Mouse (Mus musculus) embryonic facial prominence, embryonic 12.5 days (tissue): Measurements from ENCODE around the gene Nr4a1. TPM values are rescaled to one million over a fixed set of nuclear protein-coding genes. Genes with fewer than 3 reads are reported as not detected.
A peak's percentile ranks its signal among the peaks of the same experiment; 100 is the strongest.

Experiments
- ATAC-seq: fragments of 200-750 bp; cut with Nextera tagmentation; 2 replicates; pipeline ENCODE4 v1.8.0; 2017; ENCODE audit not compliant: insufficient number of reproducible peaks, insufficient read depth, low FRiP score, low TSS enrichment
- H3K27ac ChIP-seq: fragments of 300-500 bp; sonication (generic); 2 replicates; pipeline ENCODE4 v1.5.1; 2016; ENCODE audit warnings: mild to moderate bottlenecking
- H3K27me3 ChIP-seq: fragments of 300-500 bp; sonication (generic); 2 replicates; pipeline ENCODE4 v1.6.1; 2016; ENCODE audit warnings: mild to moderate bottlenecking, moderate library complexity
- H3K36me3 ChIP-seq: fragments of 300-500 bp; sonication (generic); 2 replicates; pipeline ENCODE4 v1.6.1; 2016; ENCODE audit warnings: mild to moderate bottlenecking
- H3K4me1 ChIP-seq: fragments of 300-500 bp; sonication (generic); 2 replicates; pipeline ENCODE4 v1.6.1; 2016
- H3K4me2 ChIP-seq: fragments of 300-500 bp; sonication (generic); replicated peaks from 2 replicates; pipeline ENCODE4 v1.6.1; 2016; ENCODE audit warnings: mild to moderate bottlenecking, moderate library complexity
- H3K4me3 ChIP-seq: fragments of 300-500 bp; sonication (generic); 2 replicates; pipeline ENCODE4 v1.5.1; 2016; ENCODE audit warnings: mild to moderate bottlenecking
- H3K9ac ChIP-seq: fragments of 300-500 bp; sonication (generic); 2 replicates; pipeline ENCODE4 v1.6.1; 2016; ENCODE audit warnings: mild to moderate bottlenecking, moderate library complexity
- H3K9me3 ChIP-seq: fragments of 300-500 bp; sonication (generic); 2 replicates; pipeline ENCODE4 v1.6.1; 2016; ENCODE audit warnings: mild to moderate bottlenecking, moderate library complexity
- WGBS: fragments of 180-500 bp; shearing (Covaris S2); methylation state at CpG from one replicate; pipeline ENCODE4 v1.1.7; 2016; 5-methylcytosine and 5-hydroxymethylcytosine counted together
- polyA plus RNA-seq: library from polyadenylated mRNA; unstranded; fragments of >200 nt; fragmentation: Nextera tagmentation; extraction: Ambion mirVana; gene quantifications from 2 replicates; pipeline ENCODE4 v1.2.1, GENCODE M21; 2016

Nr4a1 gene
- polyA plus RNA-seq, 1 experiment from 2014 or later, result 8.2 TPM

DNA sequence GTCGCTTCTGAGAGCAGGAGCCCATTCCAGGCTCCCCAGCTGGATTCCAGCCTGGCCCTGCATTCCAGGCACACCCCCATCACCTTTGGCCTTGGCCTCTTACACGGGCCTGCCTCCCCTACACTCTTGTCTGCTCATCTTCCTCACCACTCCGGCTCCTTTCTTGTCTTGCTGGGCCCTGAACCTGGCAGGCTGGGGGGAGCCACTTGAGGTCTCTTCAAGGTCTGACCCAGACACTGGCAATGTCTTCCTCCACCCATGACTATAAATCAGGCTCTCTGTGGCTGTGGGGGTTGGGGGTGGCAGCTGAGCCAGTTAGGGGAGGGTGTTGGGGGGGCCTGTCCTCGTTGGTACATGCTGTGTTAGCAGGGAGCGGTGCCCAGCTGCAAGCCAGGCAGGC, 24.5 kb downstream of the Nr4a1 start:
- Histone ChIP-seq H3K36me3 (0 out of 2 replicates have a peak, but pooled peaks cover 7% of the 10 kb centered on the region), H3K27ac (no peak overlapping the region), H3K4me2 (no peak overlapping the region), H3K9me3 (no peaks in the 10 kb centered on the region), H3K4me3 (no peak overlapping the region), H3K4me1 (0 out of 2 replicates have a peak, but pooled peaks cover 7% of the 10 kb centered on the region), H3K9ac (no peak overlapping the region), H3K27me3 (no peaks in the 10 kb centered on the region)
- no peak for ATAC-seq
- WGBS, result 45% methylated on average over 5 of the region's 5 CpGs

DNA sequence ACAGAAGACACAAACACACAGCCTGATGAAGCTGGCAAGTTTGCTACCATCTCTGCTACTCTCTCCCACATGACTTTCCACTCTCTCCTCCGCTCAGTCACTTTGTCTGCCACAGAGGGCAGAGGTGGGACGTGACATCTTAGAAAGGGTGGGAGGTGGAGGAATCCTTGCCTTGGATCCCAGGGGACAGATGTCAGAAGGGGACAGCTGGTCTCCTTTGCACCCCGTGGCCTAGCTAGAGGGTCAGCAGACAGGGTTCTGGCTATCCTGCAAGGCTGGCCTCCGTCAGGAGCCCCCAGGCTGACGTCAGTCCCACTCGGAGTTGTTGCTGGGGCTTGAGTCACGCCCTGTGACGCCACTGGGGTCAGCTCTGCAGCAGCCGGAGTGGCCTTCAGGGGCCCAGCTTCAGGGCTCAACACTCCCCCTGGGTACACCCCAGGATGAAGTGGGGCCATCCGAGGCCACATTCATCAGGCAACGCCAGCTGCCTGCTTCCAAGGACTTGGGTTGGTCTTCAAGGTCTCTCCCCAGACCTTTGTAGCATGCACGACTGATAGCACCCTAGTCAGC, 25.4 kb downstream of the Nr4a1 start:
- no peak overlapping the region for H3K9ac ChIP-seq
- 0 out of 2 replicates have a peak, but pooled peaks cover 7% of the 10 kb centered on the region for H3K4me1 ChIP-seq
- no peaks in the 10 kb centered on the region for H3K36me3 ChIP-seq
- H3K4me2 ChIP-seq, result no peak overlapping the region
- no peaks in the 10 kb centered on the region for H3K27me3 ChIP-seq
- WGBS, result 62% methylated on average over 12 of the region's 12 CpGs
- no peaks in the 10 kb centered on the region for H3K9me3 ChIP-seq
- H3K27ac ChIP-seq, result no peak overlapping the region
- H3K4me3 ChIP-seq, result no peak overlapping the region
- ATAC-seq, result no peak

DNA sequence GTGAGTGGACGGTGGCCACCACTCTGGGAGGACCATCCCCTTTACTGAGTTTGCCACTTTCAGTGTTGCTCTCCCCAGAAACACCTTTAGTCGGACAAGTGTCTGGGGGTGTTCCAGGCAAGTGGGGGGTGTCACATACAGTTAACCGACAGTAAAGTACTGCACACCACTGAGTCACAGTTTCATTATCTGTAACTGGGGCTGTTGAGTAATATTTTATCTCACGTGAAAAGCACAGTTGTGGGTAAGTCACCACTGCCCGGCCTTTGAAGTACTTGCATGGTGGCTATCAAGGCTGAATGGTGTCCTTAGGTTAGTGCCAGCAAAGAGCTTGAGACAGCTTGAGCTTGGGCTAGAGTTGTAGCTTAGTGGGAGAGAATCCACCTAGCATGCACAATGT, 28.4 kb downstream of the Nr4a1 start:
- WGBS, result 85% methylated on average over 5 of the region's 5 CpGs
- Histone ChIP-seq H3K4me2 (no peak overlapping the region), H3K27ac (no peak overlapping the region), H3K4me1 (peaks cover 15% of the 10 kb centered on the region), H3K9me3 (no peaks in the 10 kb centered on the region), H3K36me3 (peaks cover 11% of the 10 kb centered on the region), H3K9ac (no peak overlapping the region), H3K4me3 (no peak overlapping the region), H3K27me3 (no peaks in the 10 kb centered on the region)
- no peak for ATAC-seq

DNA sequence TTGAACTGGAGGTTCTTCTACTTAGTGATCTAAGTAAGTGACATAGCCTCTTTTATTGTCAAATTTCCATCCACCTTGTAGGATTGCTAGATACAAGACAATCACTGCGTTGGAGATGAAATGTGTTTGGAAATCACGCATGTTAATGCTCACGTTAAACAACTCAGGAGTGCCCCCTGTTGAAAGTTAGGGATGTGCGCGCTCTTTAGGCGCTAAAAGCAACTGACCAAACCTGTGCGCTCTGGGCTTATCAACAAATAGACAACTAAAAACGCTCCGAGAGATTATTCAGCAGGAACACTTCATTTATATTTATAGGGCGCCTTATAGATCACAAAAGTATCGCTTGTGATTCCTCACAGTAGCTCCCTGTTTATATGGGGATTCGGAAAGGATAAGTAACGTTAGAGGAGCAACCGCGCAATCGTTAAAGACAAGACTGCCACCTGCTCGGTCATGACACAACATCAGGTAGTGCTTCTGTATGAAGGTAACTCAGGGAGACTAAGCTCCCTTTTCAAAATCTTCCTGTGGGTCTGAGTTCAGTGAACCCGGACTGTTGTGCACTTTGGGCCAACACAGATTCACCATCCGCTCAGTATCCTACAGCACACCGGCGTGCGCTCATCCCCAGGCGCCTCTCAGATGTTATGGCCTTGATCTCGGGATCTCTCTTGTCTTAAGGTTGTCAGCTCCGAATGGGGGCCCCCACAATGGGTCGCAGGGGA, 29.3 kb downstream of the Nr4a1 start:
- Histone ChIP-seq H3K4me1 (peaks cover 15% of the 10 kb centered on the region), H3K27me3 (no peaks in the 10 kb centered on the region), H3K4me3 (peak overlapping the region; percentile 89), H3K9me3 (no peaks in the 10 kb centered on the region), H3K4me2 (peak overlapping the region; percentile 88), H3K27ac (peak overlapping the region; percentile 63; the same call in 1 of the 2 replicates), H3K9ac (peak overlapping the region; percentile 85; the same call in 1 of the 2 replicates), H3K36me3 (peaks cover 16% of the 10 kb centered on the region)
- ATAC-seq, result no peak; the same call in 1 of the 2 replicates
- WGBS, result 2% methylated on average over 26 of the region's 26 CpGs

DNA sequence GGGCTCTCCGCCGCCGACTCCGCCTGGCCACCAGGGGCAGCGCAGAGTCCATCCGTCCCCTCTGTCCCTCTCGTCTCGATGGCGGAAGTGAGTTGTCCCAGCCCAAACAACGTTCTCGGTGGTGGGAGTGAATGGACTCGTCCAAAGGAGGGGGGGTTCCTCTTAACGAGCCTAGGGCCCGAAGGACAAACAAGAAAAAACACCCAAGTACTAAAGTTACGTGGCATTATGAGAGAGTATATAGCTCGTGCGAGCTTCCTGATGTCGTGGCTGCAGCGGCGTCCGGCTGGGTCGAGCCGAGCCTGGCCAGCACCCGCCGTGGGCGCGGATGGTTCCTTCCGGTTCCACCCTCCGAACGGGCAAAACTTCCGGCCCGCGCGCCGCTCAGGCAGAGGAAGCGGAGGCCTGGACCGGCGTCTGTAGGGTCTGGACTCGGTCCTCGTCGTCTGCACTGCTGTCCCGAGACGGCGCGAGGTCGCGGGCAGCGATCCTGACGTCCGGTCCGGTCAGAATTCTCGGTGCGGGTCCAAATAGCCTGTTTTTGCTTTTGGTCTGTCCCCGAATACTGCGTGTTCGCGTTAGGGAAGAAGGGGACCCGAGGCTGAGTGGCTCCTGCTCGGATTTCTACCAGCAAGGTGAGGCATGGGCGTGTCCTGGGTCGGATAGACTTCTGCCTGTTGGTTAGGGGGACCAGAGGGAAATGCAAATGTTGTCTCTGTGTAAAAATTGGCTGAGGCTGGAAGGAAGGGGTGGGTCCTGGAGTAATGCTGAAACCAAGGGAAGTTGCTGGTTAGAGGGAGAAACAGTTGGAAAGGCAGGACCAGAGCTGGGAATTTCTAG, 30.1 kb downstream of the Nr4a1 start, which contains the start of gene Atg101:
TSS of gene Atg101 (plus strand) at position 362 of the 840 bp plus-strand sequence.
- under 1% methylated on average over 61 of the region's 61 CpGs for WGBS
- peak within 1 kb of the TSS; percentile 85 for H3K9ac ChIP-seq
- H3K27ac ChIP-seq, result peak within 1 kb of the TSS; percentile 63; the same call in 1 of the 2 replicates
- peaks cover 23% of the 10 kb centered on the region for H3K36me3 ChIP-seq
- H3K4me2 ChIP-seq, result peak within 1 kb of the TSS; percentile 88
- peaks cover 12% of the 10 kb centered on the region for H3K4me1 ChIP-seq
- peak within 1 kb of the TSS; percentile 89 for H3K4me3 ChIP-seq
- no peaks in the 10 kb centered on the region for H3K9me3 ChIP-seq
- H3K27me3 ChIP-seq, result no peaks in the 10 kb centered on the region
- peak; percentile 65 for ATAC-seq

DNA sequence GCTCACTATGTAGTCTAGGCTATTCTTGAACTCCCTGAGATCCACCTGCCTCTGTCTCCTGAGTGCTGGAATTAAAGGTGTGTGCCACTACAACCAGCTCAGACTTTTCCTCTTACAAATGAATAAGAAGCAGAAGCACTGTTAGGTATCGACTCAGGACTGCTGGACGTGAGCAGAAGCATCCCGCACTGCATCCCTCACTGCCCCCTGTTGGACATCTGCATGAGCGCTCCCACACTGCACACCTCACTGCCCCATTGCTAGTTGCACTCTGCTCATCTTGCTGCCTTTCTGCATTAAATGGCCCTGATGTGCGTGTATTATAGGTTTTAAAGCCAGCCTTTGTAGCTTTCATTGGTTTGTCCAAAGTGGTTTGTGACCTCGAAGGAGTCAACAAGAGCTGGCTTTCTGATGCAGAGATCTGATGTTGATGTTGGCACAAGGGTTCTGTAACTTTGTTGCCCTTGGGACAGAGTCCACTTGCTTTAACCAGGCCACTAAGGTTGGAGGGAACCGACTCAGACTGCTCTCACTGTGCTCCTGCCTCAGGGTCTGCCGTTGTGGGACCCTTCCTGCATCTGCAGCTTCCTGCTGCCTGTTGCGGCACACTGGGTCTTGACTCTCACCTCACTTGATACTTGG, 32.2 kb downstream of the Nr4a1 start:
- Histone ChIP-seq H3K4me1 (peaks cover 12% of the 10 kb centered on the region), H3K4me3 (no peak overlapping the region), H3K36me3 (peaks cover 45% of the 10 kb centered on the region), H3K27ac (no peak overlapping the region), H3K27me3 (no peaks in the 10 kb centered on the region), H3K4me2 (no peak overlapping the region), H3K9me3 (no peaks in the 10 kb centered on the region), H3K9ac (no peak overlapping the region)
- WGBS, result 64% methylated on average over 9 of the region's 9 CpGs
- no peak for ATAC-seq

DNA sequence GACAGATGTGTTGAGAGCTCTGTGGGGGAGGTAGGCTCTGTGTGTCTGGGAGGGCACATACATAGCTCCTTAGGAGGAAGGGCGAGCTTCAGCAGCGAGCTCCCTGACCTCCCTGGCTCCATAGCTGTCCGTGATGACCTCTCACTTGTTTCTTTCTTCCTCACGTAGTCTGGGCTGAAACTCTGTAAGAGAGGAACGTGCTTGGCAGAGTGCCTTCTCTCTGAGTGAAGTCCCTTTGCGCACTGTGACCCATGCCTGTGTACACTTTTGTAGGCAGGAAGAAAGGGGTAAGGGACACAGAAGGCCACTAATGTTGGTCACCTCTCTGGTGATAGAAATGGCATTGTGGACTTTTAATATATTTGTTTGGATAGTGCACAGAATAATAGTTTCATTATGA, 33.3 kb downstream of the Nr4a1 start:
- 90% methylated on average over 6 of the region's 6 CpGs for WGBS
- Histone ChIP-seq H3K9ac (no peak overlapping the region), H3K4me3 (no peak overlapping the region), H3K36me3 (peaks cover 55% of the 10 kb centered on the region), H3K27me3 (no peaks in the 10 kb centered on the region), H3K4me1 (peaks cover 12% of the 10 kb centered on the region), H3K27ac (no peak overlapping the region), H3K9me3 (no peaks in the 10 kb centered on the region), H3K4me2 (no peak overlapping the region)
- ATAC-seq, result no peak

DNA sequence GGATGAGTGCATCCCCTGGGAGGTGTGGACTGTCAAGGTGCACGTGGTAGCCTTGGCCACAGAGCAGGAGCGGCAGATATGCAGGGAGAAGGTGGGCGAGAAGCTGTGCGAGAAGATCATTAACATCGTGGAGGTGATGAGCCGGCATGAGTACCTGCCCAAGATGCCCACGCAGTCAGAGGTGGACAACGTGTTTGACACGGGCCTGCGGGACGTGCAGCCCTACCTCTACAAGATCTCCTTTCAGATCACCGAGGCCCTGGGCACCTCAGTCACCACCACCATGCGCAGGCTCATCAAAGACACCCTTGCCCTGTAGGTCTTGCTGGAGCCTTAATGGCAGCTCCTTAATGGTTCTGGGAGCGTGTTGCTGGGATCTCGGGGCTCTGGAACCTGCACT, 36.3 kb downstream of the Nr4a1 start:
- ATAC-seq, result no peak
- H3K27ac ChIP-seq, result no peak overlapping the region
- no peaks in the 10 kb centered on the region for H3K9me3 ChIP-seq
- WGBS, result 94% methylated on average over 15 of the region's 15 CpGs
- no peak overlapping the region for H3K4me3 ChIP-seq
- peaks cover 55% of the 10 kb centered on the region for H3K36me3 ChIP-seq
- H3K4me1 ChIP-seq, result peaks cover 13% of the 10 kb centered on the region
- no peak overlapping the region for H3K9ac ChIP-seq
- no peaks in the 10 kb centered on the region for H3K27me3 ChIP-seq
- no peak overlapping the region for H3K4me2 ChIP-seq

DNA sequence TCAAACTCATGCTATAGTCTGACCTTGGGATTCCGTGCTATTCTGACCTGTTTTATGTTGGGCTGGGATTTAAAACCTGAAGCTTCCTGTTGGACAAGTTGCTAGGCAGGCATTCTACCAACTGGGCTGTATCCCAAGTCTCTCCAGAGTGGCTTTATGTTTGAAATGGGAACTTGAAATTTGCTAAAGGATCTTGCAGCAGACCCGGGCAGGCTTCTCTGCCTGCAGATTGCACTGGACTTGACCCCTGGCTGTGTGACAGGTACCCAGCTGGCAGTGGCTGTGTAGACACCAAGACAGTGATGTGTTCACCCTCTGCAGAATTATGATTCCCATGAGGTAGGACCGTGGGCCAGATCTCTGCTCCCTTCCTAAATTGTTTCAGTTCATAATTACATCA, 37.9 kb downstream of the Nr4a1 start:
- no peaks in the 10 kb centered on the region for H3K9me3 ChIP-seq
- no peak overlapping the region for H3K4me3 ChIP-seq
- no peaks in the 10 kb centered on the region for H3K27me3 ChIP-seq
- no peak for ATAC-seq
- no peak overlapping the region for H3K4me2 ChIP-seq
- H3K9ac ChIP-seq, result no peak overlapping the region
- 90% methylated on average over 3 of the region's 3 CpGs for WGBS
- 0 out of 2 replicates have a peak, but pooled peaks cover 12% of the 10 kb centered on the region for H3K4me1 ChIP-seq
- peaks cover 48% of the 10 kb centered on the region for H3K36me3 ChIP-seq
- H3K27ac ChIP-seq, result no peak overlapping the region

DNA sequence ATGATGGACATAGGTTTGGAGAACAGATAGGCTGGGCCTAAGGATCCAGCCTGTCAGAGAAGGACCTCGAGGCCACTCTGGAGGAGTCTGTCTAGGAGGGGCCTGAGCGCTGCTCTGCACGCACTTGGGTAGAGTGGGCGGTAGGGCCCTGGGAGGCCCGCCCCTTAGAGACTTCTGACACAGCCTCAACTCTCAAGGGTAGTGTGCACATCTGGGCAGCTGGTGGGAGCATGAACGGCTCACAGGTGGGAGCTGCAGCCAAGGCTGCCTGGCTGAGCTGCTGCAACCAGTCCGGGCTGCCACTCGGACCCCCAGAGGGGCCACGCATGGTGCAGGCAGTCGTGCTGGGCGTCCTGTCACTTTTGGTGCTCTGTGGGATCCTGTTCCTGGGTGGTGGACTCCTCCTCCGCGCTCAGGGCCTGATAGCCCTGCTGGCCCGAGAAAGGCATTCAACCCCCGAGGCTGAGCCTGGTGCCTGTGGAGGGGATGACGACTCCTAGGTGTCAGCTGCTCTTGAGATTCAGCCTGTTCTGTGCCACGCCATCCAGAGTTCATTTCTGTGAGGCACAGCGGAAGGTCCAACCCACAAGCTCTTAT, 39.1 kb downstream of the Nr4a1 start, which contains the start of gene 6030408B16Rik:
TSS of gene 6030408B16Rik (plus strand) at position 188 of the 597 bp plus-strand sequence.
- 0 out of 2 replicates have a peak within 1 kb of the TSS, but pooled peaks have one; percentile 2 for H3K9ac ChIP-seq
- H3K9me3 ChIP-seq, result no peaks in the 10 kb centered on the region
- H3K4me1 ChIP-seq, result 0 out of 2 replicates have a peak, but pooled peaks cover 12% of the 10 kb centered on the region
- no peak within 1 kb of the TSS for H3K4me2 ChIP-seq
- H3K36me3 ChIP-seq, result peaks cover 41% of the 10 kb centered on the region
- no peak within 1 kb of the TSS for H3K4me3 ChIP-seq
- 63% methylated on average over 18 of the region's 18 CpGs for WGBS
- no peak for ATAC-seq
- peak within 1 kb of the TSS; percentile 43 for H3K27ac ChIP-seq
- no peaks in the 10 kb centered on the region for H3K27me3 ChIP-seq
